Mouse (Mus musculus) limb, embryonic 14.5 days (tissue): ENCODE measurements around the gene Dars. TPM values are rescaled to one million over a fixed set of nuclear protein-coding genes. Genes with fewer than 3 reads are reported as not detected.

Experiments
- ATAC-seq: fragments of 200-750 bp; cut with Nextera tagmentation; 2 replicates; pipeline ENCODE4 v1.8.0; 2017; ENCODE audit warnings: low read depth, moderate number of reproducible peaks, moderate TSS enrichment; ENCODE audit not compliant: low FRiP score
- DNase-seq: peaks from one replicate; pipeline ENCODE4 v3.0.0-alpha.2; 2015; ENCODE audit warnings: low spot score
- H3K27ac ChIP-seq: fragments of 300-500 bp; sonication (generic); replicated peaks from 2 replicates; pipeline ENCODE4 v1.5.1; 2014; ENCODE audit warnings: low read depth, mild to moderate bottlenecking, low read length, moderate library complexity, mixed read lengths
- H3K27me3 ChIP-seq: fragments of 300-500 bp; sonication (generic); 2 replicates; pipeline ENCODE4 v1.6.1; 2014; ENCODE audit warnings: low read length, mixed read lengths; ENCODE audit not compliant: control insufficient read depth, insufficient read depth
- H3K36me3 ChIP-seq: fragments of 300-500 bp; sonication (generic); 2 replicates; pipeline ENCODE4 v1.6.1; 2014; ENCODE audit warnings: mild to moderate bottlenecking, low read length, moderate library complexity, mixed read lengths; ENCODE audit not compliant: control insufficient read depth, insufficient read depth
- H3K4me1 ChIP-seq: fragments of 300-500 bp; sonication (generic); 2 replicates; pipeline ENCODE4 v1.6.1; 2014; ENCODE audit warnings: antibody characterized with exemption, low read length, mixed read lengths; ENCODE audit not compliant: control insufficient read depth, insufficient read depth
- H3K4me2 ChIP-seq: fragments of 300-500 bp; sonication (generic); replicated peaks from 2 replicates; pipeline ENCODE4 v1.6.1; 2014; ENCODE audit warnings: low read depth, mild to moderate bottlenecking, low read length, moderate library complexity; ENCODE audit not compliant: severe bottlenecking
- H3K4me3 ChIP-seq: fragments of 300-500 bp; sonication (generic); replicated peaks from 2 replicates; pipeline ENCODE4 v1.5.1; 2014; ENCODE audit warnings: low read length
- H3K9ac ChIP-seq: fragments of 300-500 bp; sonication (generic); 2 replicates; pipeline ENCODE4 v1.6.1; 2014; ENCODE audit warnings: mild to moderate bottlenecking, low read depth, low read length, moderate library complexity; ENCODE audit not compliant: severe bottlenecking
- H3K9me3 ChIP-seq: fragments of 300-500 bp; sonication (generic); 2 replicates; pipeline ENCODE4 v1.6.1; 2016; ENCODE audit warnings: low read length; ENCODE audit not compliant: control insufficient read depth
- POLR2A ChIP-seq: fragments of 200-500 bp; IDR thresholded peaks from 2 replicates; pipeline ENCODE4 v1.8.0; 2012; ENCODE audit warnings: inconsistent platforms, mild to moderate bottlenecking, moderate library complexity, borderline replicate concordance; ENCODE audit not compliant: insufficient read depth, insufficient read length; ENCODE audit errors: extremely low read depth
- whole genome bisulfite sequencing: fragments of 180-500 bp; shearing (Covaris S2); extraction: QIAGEN DNeasy Blood & Tissue Kit; methylation state at CpG from one replicate; pipeline ENCODE4 v1.1.7; 2014; 5-methylcytosine and 5-hydroxymethylcytosine counted together
- polyA plus RNA-seq, 2 experiments: library from polyadenylated mRNA; depleted of rRNA in 1 of 2; stranded (reverse) in 1 of 2; unstranded in 1 of 2; fragments of >200 nt; fragmentation: Nextera tagmentation in 1 of 2; extraction: Ambion mirVana in 1 of 2; gene quantifications; 2 replicates each; pipeline versions ENCODE4 v1.2.1 to v1.2.3; 2012 to 2014

The Dars gene
- polyA plus RNA-seq, 2 experiments: 57.0 to 88.7 TPM

- peaks cover 38% of the 10 kb centered on the region for H3K36me3 ChIP-seq
- 81% methylated on average over 5 of the region's 5 CpGs for WGBS
- no peak overlapping the region for H3K9ac ChIP-seq
- DNase-seq: no peak
- H3K9me3 ChIP-seq: no peaks in the 10 kb centered on the region; the same call in 1 of the 2 replicates
- no peak for ATAC-seq
- H3K4me2 ChIP-seq: no peak overlapping the region
- no peak for TF ChIP-seq POLR2A
- H3K4me1 ChIP-seq: no peaks in the 10 kb centered on the region
- H3K27me3 ChIP-seq: no peaks in the 10 kb centered on the region
- no peak overlapping the region for H3K4me3 ChIP-seq
- no peak overlapping the region for H3K27ac ChIP-seq
Observed at GRCm38 (mm10) chr1:128399941-128400915, 16.9 kb downstream of the Dars start.

- no peak for TF ChIP-seq POLR2A
- Histone ChIP-seq H3K27ac (no peak overlapping the region), H3K36me3 (peaks cover 41% of the 10 kb centered on the region), H3K9ac (no peak overlapping the region), H3K4me3 (no peak overlapping the region), H3K4me1 (no peaks in the 10 kb centered on the region), H3K4me2 (no peak overlapping the region), H3K9me3 (no peaks in the 10 kb centered on the region; the same call in 1 of the 2 replicates), H3K27me3 (no peaks in the 10 kb centered on the region)
- DNase-seq (no peak), ATAC-seq (no peak)
- 93% methylated on average over 5 of the region's 5 CpGs for WGBS
Observed at GRCm38 (mm10) chr1:128398738-128399445, 18.3 kb downstream of the Dars start.

- H3K4me1 ChIP-seq: no peaks in the 10 kb centered on the region
- DNase-seq: no peak
- no peak overlapping the region for H3K4me2 ChIP-seq
- no peak overlapping the region for H3K4me3 ChIP-seq
- no peak for ATAC-seq
- peaks cover 34% of the 10 kb centered on the region for H3K36me3 ChIP-seq
- no peak overlapping the region for H3K9ac ChIP-seq
- no peaks in the 10 kb centered on the region for H3K27me3 ChIP-seq
- no peak for TF ChIP-seq POLR2A
- H3K27ac ChIP-seq: no peak overlapping the region
- H3K9me3 ChIP-seq: no peaks in the 10 kb centered on the region; the same call in 1 of the 2 replicates
- 87% methylated on average over 3 of the region's 3 CpGs for WGBS
Observed at GRCm38 (mm10) chr1:128394657-128395056, 22.5 kb downstream of the Dars start.

- Histone ChIP-seq H3K9me3 (no peaks in the 10 kb centered on the region; the same call in 1 of the 2 replicates), H3K4me1 (no peaks in the 10 kb centered on the region), H3K27ac (no peak overlapping the region), H3K36me3 (peaks cover 44% of the 10 kb centered on the region), H3K4me2 (no peak overlapping the region), H3K4me3 (no peak overlapping the region), H3K27me3 (no peaks in the 10 kb centered on the region), H3K9ac (no peak overlapping the region)
- DNase-seq (no peak), ATAC-seq (no peak)
- WGBS: 76% methylated on average over 2 of the region's 2 CpGs
- TF ChIP-seq POLR2A: no peak
Observed at GRCm38 (mm10) chr1:128392382-128392781, 24.8 kb downstream of the Dars start.

- ATAC-seq (no peak), DNase-seq (no peak)
- Histone ChIP-seq H3K4me3 (no peak overlapping the region), H3K4me1 (no peaks in the 10 kb centered on the region), H3K27me3 (no peaks in the 10 kb centered on the region), H3K4me2 (no peak overlapping the region), H3K27ac (no peak overlapping the region), H3K36me3 (peaks cover 44% of the 10 kb centered on the region), H3K9ac (no peak overlapping the region), H3K9me3 (no peaks in the 10 kb centered on the region)
- no peak for TF ChIP-seq POLR2A
- WGBS: 91% methylated on average over 7 of the region's 7 CpGs
Observed at GRCm38 (mm10) chr1:128386487-128386886, 30.7 kb downstream of the Dars start.
